Mouse (Mus musculus) left cerebral cortex, adult 11 months (tissue): ENCODE data around the gene Foxd3.

Experiments
- DNase-seq: peaks from one replicate; pipeline ENCODE4 v3.0.0; 2022; ENCODE audit warnings: low spot score

Foxd3 gene

GRCm38 (mm10) chr4:99657430-99657820, 1.3 kb downstream of the Foxd3 start:
- DNase-seq, result no peak

- no peak for DNase-seq
Observed at GRCm38 (mm10) chr4:99657831-99658470, 1.9 kb downstream of the Foxd3 start.

- DNase-seq, result no peak
Observed at GRCm38 (mm10) chr4:99658881-99659280, 2.8 kb downstream of the Foxd3 start.

GRCm38 (mm10) chr4:99659361-99660072, 3.4 kb downstream of the Foxd3 start:
- DNase-seq, result no peak

- DNase-seq, result no peak
Observed at GRCm38 (mm10) chr4:99660073-99660611, 4.0 kb downstream of the Foxd3 start.

- DNase-seq, result no peak
Observed at GRCm38 (mm10) chr4:99660981-99661380, 4.9 kb downstream of the Foxd3 start.

- DNase-seq, result no peak
Observed at GRCm38 (mm10) chr4:99661956-99662355, 5.9 kb downstream of the Foxd3 start.

- no peak for DNase-seq
Observed at GRCm38 (mm10) chr4:99662431-99662830, 6.3 kb downstream of the Foxd3 start.

- no peak for DNase-seq
Observed at GRCm38 (mm10) chr4:99662841-99663567, 6.9 kb downstream of the Foxd3 start.

GRCm38 (mm10) chr4:99663710-99664109, 7.6 kb downstream of the Foxd3 start:
- no peak for DNase-seq

GRCm38 (mm10) chr4:99670203-99670851, 14.2 kb downstream of the Foxd3 start:
- DNase-seq, result no peak

GRCm38 (mm10) chr4:99675191-99675590, 19.1 kb downstream of the Foxd3 start:
- no peak for DNase-seq

- DNase-seq, result no peak
Observed at GRCm38 (mm10) chr4:99683941-99684340, 27.8 kb downstream of the Foxd3 start.

GRCm38 (mm10) chr4:99686308-99686707, 30.2 kb downstream of the Foxd3 start:
- no peak for DNase-seq
